Mouse (Mus musculus) ES-E14 (cell line): ENCODE data around the gene Ccnd3. TPM values are rescaled to one million over a fixed set of nuclear protein-coding genes. Genes with fewer than 3 reads are reported as not detected.

Experiments used
- DNase-seq: peaks from one replicate; pipeline ENCODE4 v3.0.0-alpha.2; 2013; ENCODE audit warnings: low read depth, low spot score
- H3K27ac ChIP-seq: 2 replicates; pipeline ENCODE4 v1.5.1; 2012; ENCODE audit warnings: low read depth, mild to moderate bottlenecking, low read length, moderate library complexity, mixed read lengths; ENCODE audit not compliant: poor library complexity, insufficient read depth, severe bottlenecking
- H3K36me3 ChIP-seq: 2 replicates; pipeline ENCODE4 v1.6.1; 2012; ENCODE audit warnings: mild to moderate bottlenecking, low read length, moderate library complexity, mixed read lengths; ENCODE audit not compliant: control insufficient read depth, poor library complexity, insufficient read depth, severe bottlenecking
- H3K4me1 ChIP-seq, 2 experiments: fragments of 150-350 bp in 1 of 2; sonication (generic) in 1 of 2; 2 replicates each; pipeline ENCODE4 v1.6.1; 2012; ENCODE audit warnings: low read length in 2 of 2, mild to moderate bottlenecking in 1 of 2, mixed read lengths in 1 of 2; ENCODE audit not compliant: control insufficient read depth in 2 of 2, insufficient read depth in 2 of 2, poor library complexity in 1 of 2
- H3K4me3 ChIP-seq, 2 experiments: fragments of 150-350 bp in 1 of 2; sonication (generic) in 1 of 2; 2 replicates each; pipeline ENCODE4 v1.5.1; 2012; ENCODE audit warnings: low read length in 2 of 2, low read depth in 1 of 2, mild to moderate bottlenecking in 1 of 2, mixed read lengths in 1 of 2; ENCODE audit not compliant: insufficient read depth in 1 of 2, poor library complexity in 1 of 2, severe bottlenecking in 1 of 2
- H3K9ac ChIP-seq: 2 replicates; pipeline ENCODE4 v1.6.1; 2012; ENCODE audit warnings: low read depth, mild to moderate bottlenecking, low read length, mixed read lengths; ENCODE audit not compliant: poor library complexity, insufficient read depth, severe bottlenecking
- H3K9me3 ChIP-seq: fragments of 150-350 bp; sonication (generic); 2 replicates; pipeline ENCODE4 v1.6.1; 2012; ENCODE audit warnings: low read depth, mild to moderate bottlenecking, low read length; ENCODE audit not compliant: control insufficient read depth, insufficient read depth
- CHD2 ChIP-seq: IDR thresholded peaks from 2 replicates; pipeline ENCODE4 v1.6.1; 2014; ENCODE audit warnings: mild to moderate bottlenecking, low read depth, low read length, inconsistent platforms
- HCFC1 ChIP-seq: IDR thresholded peaks from 2 replicates; pipeline ENCODE4 v1.6.1; 2012; ENCODE audit warnings: low read length, inconsistent platforms, borderline replicate concordance; ENCODE audit not compliant: insufficient read depth
- MAFK ChIP-seq: IDR thresholded peaks from 2 replicates; pipeline ENCODE4 v1.6.1; 2014; ENCODE audit warnings: mild to moderate bottlenecking, low read depth, low read length, inconsistent platforms; ENCODE audit not compliant: insufficient read depth
- ZC3H11A ChIP-seq: IDR thresholded peaks from 2 replicates; pipeline ENCODE4 v1.6.1; 2012; ENCODE audit warnings: low read depth, mild to moderate bottlenecking, inconsistent platforms, low read length, borderline replicate concordance
- ZNF384 ChIP-seq: IDR thresholded peaks from 2 replicates; pipeline ENCODE4 v1.6.1; 2012; ENCODE audit warnings: low read depth, low read length, inconsistent platforms
- in situ Hi-C, 2 experiments: fragments of 600-800 bp; cut with MboI; formaldehyde crosslinking; loops; one replicate each; pipeline ENCODE4 v1.15.1; 2025; ENCODE audit warnings: low sequenced_read_pairs in 2 of 2, inconsistent platforms in 1 of 2; ENCODE audit not compliant: unreplicated experiment in 2 of 2
- total RNA-seq: library from RNA; depleted of rRNA; stranded (reverse); fragments of 300-350 nt; gene quantifications from 2 replicates; pipeline ENCODE4 v1.2.3, GENCODE M21; 2012

Gene Ccnd3
- total RNA-seq, 1 experiment: 131 TPM

- no peak for DNase-seq
- TF ChIP-seq CHD2: no peak
- TF ChIP-seq HCFC1: no peak
- no peak for TF ChIP-seq ZC3H11A
- TF ChIP-seq MAFK: no peak
- no peak for TF ChIP-seq ZNF384
- no peak overlapping the region for H3K9ac ChIP-seq
- no peak overlapping the region for H3K27ac ChIP-seq
- 0 out of 4 replicates have a peak, but pooled peaks cover 0 to 3% of the 10 kb centered on the region in 2 experiments for H3K4me1 ChIP-seq
- no peaks in the 10 kb centered on the region for H3K9me3 ChIP-seq
- H3K36me3 ChIP-seq: peaks cover 7% of the 10 kb centered on the region; the same call in 1 of the 2 replicates
- in situ Hi-C loops: no loop called here
- no peak overlapping the region for H3K4me3 ChIP-seq
These were observed 122.9 kb downstream of the Ccnd3 start for GRCm38 (mm10) chr17:47627791-47628190.

GRCm38 (mm10) chr17:47628851-47629676 lies 124.2 kb downstream of the Ccnd3 start:
- DNase-seq: peak; percentile 90
- Histone ChIP-seq H3K4me3 (peak overlapping the region; percentile 54 to 98), H3K9me3 (no peaks in the 10 kb centered on the region), H3K27ac (peak overlapping the region; percentile 95), H3K4me1 (0 out of 4 replicates have a peak, but pooled peaks cover 0 to 3% of the 10 kb centered on the region in 2 experiments), H3K9ac (peak overlapping the region; percentile 90), H3K36me3 (no peaks in the 10 kb centered on the region)
- TF ChIP-seq CHD2 (0 out of 2 replicates have a peak, but pooled peaks have one; percentile 12), ZNF384 (peak; percentile 96), MAFK (0 out of 2 replicates have a peak, but pooled peaks have one; percentile 2), HCFC1 (no peak), ZC3H11A (no peak)
- in situ Hi-C loops: no loop called here

GRCm38 (mm10) chr17:47629717-47630677 lies 125.1 kb downstream of the Ccnd3 start:
- Histone ChIP-seq H3K9me3 (no peaks in the 10 kb centered on the region), H3K27ac (peak overlapping the region; percentile 69; the same call in 1 of the 2 replicates), H3K4me3 (peak overlapping the region; percentile 79 to 98), H3K4me1 (0 out of 4 replicates have a peak, but pooled peaks cover 0 to 3% of the 10 kb centered on the region in 2 experiments), H3K9ac (peak overlapping the region; percentile 72), H3K36me3 (no peaks in the 10 kb centered on the region)
- TF ChIP-seq HCFC1: no peak
- no peak for TF ChIP-seq MAFK
- TF ChIP-seq CHD2: no peak
- peak; percentile 84 for TF ChIP-seq ZNF384
- in situ Hi-C loops: no loop called here
- DNase-seq: no peak

- H3K4me3 ChIP-seq: peak within 1 kb of the TSS; percentile 79 to 98
- H3K36me3 ChIP-seq: no peaks in the 10 kb centered on the region
- H3K27ac ChIP-seq: peak within 1 kb of the TSS; percentile 69; the same call in 1 of the 2 replicates
- TF ChIP-seq MAFK: no peak
- TF ChIP-seq ZNF384: no peak
- TF ChIP-seq CHD2: no peak
- TF ChIP-seq ZC3H11A: no peak
- TF ChIP-seq HCFC1: no peak
- no peaks in the 10 kb centered on the region for H3K9me3 ChIP-seq
- in situ Hi-C loops: no loop called here
- H3K4me1 ChIP-seq: 0 out of 4 replicates have a peak, but pooled peaks cover 0 to 3% of the 10 kb centered on the region in 2 experiments
- DNase-seq: no peak
- H3K9ac ChIP-seq: peak within 1 kb of the TSS; percentile 72
These were observed 125.8 kb downstream of the Ccnd3 start, which contains the start of gene Usp49 for GRCm38 (mm10) chr17:47630678-47631065. TSS of gene Usp49 (plus strand) at chr17:47630690.
